Mouse (Mus musculus): ENCODE measurements around the gene Gm14226.
A peak's percentile ranks its signal among the peaks of the same experiment; 100 is the strongest.
"Not testable (repeated sequence)": the region's sequence is repeated elsewhere in the genome, so short reads cannot be mapped to it uniquely, and the experiment has no call there.

The Gm14226 gene

GRCm38 (mm10) chr2:155047452-155048178 is 29.5 kb downstream of the Gm14226 start:
- DNase-seq (ENCODE audit: low spot score in 2 of 2): no peak

- no peak for DNase-seq (ENCODE audit: low spot score in 2 of 2)
These were observed 32.0 kb downstream of the Gm14226 start for GRCm38 (mm10) chr2:155050108-155050503.

GRCm38 (mm10) chr2:155050504-155051236 is 32.6 kb downstream of the Gm14226 start:
- peak; percentile 87 for DNase-seq (ENCODE audit: low spot score in 2 of 2)

- DNase-seq (ENCODE audit: low spot score in 2 of 2): no peak
These were observed 33.7 kb downstream of the Gm14226 start for GRCm38 (mm10) chr2:155051622-155052351.

GRCm38 (mm10) chr2:155052681-155053080 is 34.6 kb downstream of the Gm14226 start:
- no peak for DNase-seq (ENCODE audit: low spot score in 2 of 2)

GRCm38 (mm10) chr2:155053512-155053911 is 35.4 kb downstream of the Gm14226 start:
- not testable (repeated sequence) for DNase-seq (ENCODE audit: low spot score in 2 of 2)

- DNase-seq (ENCODE audit: low spot score in 2 of 2): no peak
These were observed 36.6 kb downstream of the Gm14226 start for GRCm38 (mm10) chr2:155054672-155055071.

GRCm38 (mm10) chr2:155056076-155056578 is 38.1 kb downstream of the Gm14226 start:
- no peak for DNase-seq (ENCODE audit: low spot score in 2 of 2)

GRCm38 (mm10) chr2:155057361-155057760 is 39.3 kb downstream of the Gm14226 start:
- no peak for DNase-seq (ENCODE audit: low spot score in 2 of 2)

GRCm38 (mm10) chr2:155071027-155071426 is 53.0 kb downstream of the Gm14226 start:
- no peak for DNase-seq (ENCODE audit: low spot score in 2 of 2)

GRCm38 (mm10) chr2:155072353-155073145 is 54.5 kb downstream of the Gm14226 start:
- no peak for DNase-seq (ENCODE audit: low spot score in 2 of 2)

- no peak for DNase-seq (ENCODE audit: low spot score in 2 of 2)
These were observed 55.3 kb downstream of the Gm14226 start for GRCm38 (mm10) chr2:155073347-155073746.

- peak; percentile 85 to 88 for DNase-seq (ENCODE audit: low spot score in 2 of 2)
These were observed 56.1 kb downstream of the Gm14226 start, which contains the start of gene Ahcy for GRCm38 (mm10) chr2:155073978-155074765. Gene Ahcy, minus strand, starts transcription at chr2:155074497.

- DNase-seq (ENCODE audit: low spot score in 2 of 2): no peak
These were observed 56.8 kb downstream of the Gm14226 start for GRCm38 (mm10) chr2:155074766-155075330.

- no peak for DNase-seq (ENCODE audit: low spot score in 2 of 2)
These were observed 57.6 kb downstream of the Gm14226 start for GRCm38 (mm10) chr2:155075649-155076048.
